Mouse (Mus musculus): ENCODE results near the gene Amph.
"Not testable (repeated sequence)": the region's sequence is repeated elsewhere in the genome, so short reads cannot be mapped to it uniquely, and the experiment has no call there.

Amph gene

GRCm38 (mm10) chr13:19025906-19026305 lies 77.9 kb downstream of the Amph start:
- DNase-seq (ENCODE audit: inconsistent ontology term) = no peak

GRCm38 (mm10) chr13:19026923-19027322 lies 78.9 kb downstream of the Amph start:
- peak; percentile 65 for DNase-seq (ENCODE audit: inconsistent ontology term)

- no peak for DNase-seq (ENCODE audit: inconsistent ontology term)
Measured at GRCm38 (mm10) chr13:19027766-19028350, 79.9 kb downstream of the Amph start.

GRCm38 (mm10) chr13:19031916-19032688 lies 84.1 kb downstream of the Amph start:
- no peak for DNase-seq (ENCODE audit: inconsistent ontology term)

GRCm38 (mm10) chr13:19052090-19052489 lies 104.1 kb downstream of the Amph start:
- DNase-seq (ENCODE audit: inconsistent ontology term) = no peak

- DNase-seq (ENCODE audit: inconsistent ontology term) = no peak
Measured at GRCm38 (mm10) chr13:19054504-19054903, 106.5 kb downstream of the Amph start.

- DNase-seq (ENCODE audit: inconsistent ontology term) = no peak
Measured at GRCm38 (mm10) chr13:19072261-19072660, 124.3 kb downstream of the Amph start.

- DNase-seq (ENCODE audit: inconsistent ontology term) = no peak
Measured at GRCm38 (mm10) chr13:19077427-19077826, 129.4 kb downstream of the Amph start.

- no peak for DNase-seq (ENCODE audit: inconsistent ontology term)
Measured at GRCm38 (mm10) chr13:19081932-19082331, 133.9 kb downstream of the Amph start.

GRCm38 (mm10) chr13:19094571-19094970 lies 146.6 kb downstream of the Amph start:
- DNase-seq (ENCODE audit: inconsistent ontology term) = no peak

- no peak for DNase-seq (ENCODE audit: inconsistent ontology term)
Measured at GRCm38 (mm10) chr13:19097117-19097516, 149.1 kb downstream of the Amph start.

- no peak for DNase-seq (ENCODE audit: inconsistent ontology term)
Measured at GRCm38 (mm10) chr13:19101889-19102402, 153.9 kb downstream of the Amph start.

- DNase-seq (ENCODE audit: inconsistent ontology term) = peak; percentile 42
Measured at GRCm38 (mm10) chr13:19106418-19106817, 158.4 kb downstream of the Amph start.

GRCm38 (mm10) chr13:19109331-19109730 lies 161.3 kb downstream of the Amph start:
- no peak for DNase-seq (ENCODE audit: inconsistent ontology term)

- DNase-seq (ENCODE audit: inconsistent ontology term) = no peak
Measured at GRCm38 (mm10) chr13:19113034-19113922, 165.3 kb downstream of the Amph start.

- DNase-seq (ENCODE audit: inconsistent ontology term) = not testable (repeated sequence)
Measured at GRCm38 (mm10) chr13:19114761-19115160, 166.8 kb downstream of the Amph start.

- no peak for DNase-seq (ENCODE audit: inconsistent ontology term)
Measured at GRCm38 (mm10) chr13:19126912-19127552, 179.0 kb downstream of the Amph start.

- DNase-seq (ENCODE audit: inconsistent ontology term) = peak; percentile 19
Measured at GRCm38 (mm10) chr13:19133833-19134232, 185.8 kb downstream of the Amph start.

- no peak for DNase-seq (ENCODE audit: inconsistent ontology term)
Measured at GRCm38 (mm10) chr13:19137212-19137611, 189.2 kb downstream of the Amph start.

GRCm38 (mm10) chr13:19137932-19138331 lies 189.9 kb downstream of the Amph start:
- no peak for DNase-seq (ENCODE audit: inconsistent ontology term)

GRCm38 (mm10) chr13:19138550-19138949 lies 190.5 kb downstream of the Amph start:
- no peak for DNase-seq (ENCODE audit: inconsistent ontology term)

- DNase-seq (ENCODE audit: inconsistent ontology term) = no peak
Measured at GRCm38 (mm10) chr13:19139104-19139503, 191.1 kb downstream of the Amph start.
